Mouse (Mus musculus): ENCODE measurements around the gene Psip1. TPM values are rescaled to one million over a fixed set of nuclear protein-coding genes. Genes with fewer than 3 reads are reported as not detected.
"Not testable (repeated sequence)": the region's sequence is repeated elsewhere in the genome, so short reads cannot be mapped to it uniquely, and the experiment has no call there.

Gene Psip1
- polyA plus RNA-seq, 1 experiment from 2014 or later: 364 TPM

DNA sequence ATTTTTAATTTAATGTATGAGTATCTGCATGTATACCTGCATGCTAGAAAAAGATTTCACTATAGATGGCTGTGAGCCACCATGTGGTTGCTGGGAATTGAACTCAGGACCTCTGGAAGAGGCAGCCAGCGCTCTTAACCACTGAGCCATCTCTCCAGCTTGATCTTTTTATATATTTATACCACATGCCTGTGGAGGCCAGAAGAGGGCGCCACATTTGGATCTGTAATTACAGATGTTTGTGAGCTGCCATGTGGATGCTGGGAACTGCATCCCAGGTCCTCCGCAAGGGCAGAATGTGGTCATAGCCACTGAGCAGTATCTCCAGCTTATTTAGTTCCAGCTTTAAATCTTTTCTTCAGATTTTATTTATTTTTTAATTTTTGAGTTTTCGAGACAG, 34.0 kb upstream of the Psip1 start:
- H3K9ac ChIP-seq: no peak overlapping the region
- no peak overlapping the region for H3K4me3 ChIP-seq
- no peak overlapping the region for H3K4me2 ChIP-seq (replicated peaks)
- no peak overlapping the region for H3K27ac ChIP-seq
- H3K36me3 ChIP-seq: no peaks in the 10 kb centered on the region
- no peaks in the 10 kb centered on the region for H3K27me3 ChIP-seq
- 80% methylated on average over 4 of the region's 4 CpGs for whole genome bisulfite sequencing
- H3K9me3 ChIP-seq (replicated peaks): no peaks in the 10 kb centered on the region
- ATAC-seq (ENCODE audit: low FRiP score): no peak
- peaks cover 7% of the 10 kb centered on the region for H3K4me1 ChIP-seq

DNA sequence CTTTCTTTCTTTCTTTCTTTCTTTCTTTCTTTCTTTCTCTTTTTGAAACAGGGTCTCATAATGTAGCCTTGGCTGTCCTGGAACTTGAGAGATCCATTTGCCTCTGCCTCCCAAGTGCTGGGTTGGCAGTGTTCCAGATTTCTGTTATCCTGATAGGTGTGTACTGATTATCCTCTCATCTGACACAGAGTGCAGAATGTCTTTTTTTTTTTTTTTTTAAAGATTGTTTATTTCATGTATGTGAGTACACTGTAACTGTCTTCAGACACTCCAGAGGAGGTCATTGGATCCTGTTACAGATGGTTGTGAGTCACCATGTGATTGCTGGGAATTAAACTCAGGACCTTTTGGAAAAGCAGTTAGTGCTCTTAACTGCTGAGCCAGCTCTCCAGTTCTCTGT, 33.5 kb upstream of the Psip1 start:
- Histone ChIP-seq H3K4me3 (no peak overlapping the region), H3K27ac (no peak overlapping the region)
- ATAC-seq (ENCODE audit: low FRiP score): no peak

DNA sequence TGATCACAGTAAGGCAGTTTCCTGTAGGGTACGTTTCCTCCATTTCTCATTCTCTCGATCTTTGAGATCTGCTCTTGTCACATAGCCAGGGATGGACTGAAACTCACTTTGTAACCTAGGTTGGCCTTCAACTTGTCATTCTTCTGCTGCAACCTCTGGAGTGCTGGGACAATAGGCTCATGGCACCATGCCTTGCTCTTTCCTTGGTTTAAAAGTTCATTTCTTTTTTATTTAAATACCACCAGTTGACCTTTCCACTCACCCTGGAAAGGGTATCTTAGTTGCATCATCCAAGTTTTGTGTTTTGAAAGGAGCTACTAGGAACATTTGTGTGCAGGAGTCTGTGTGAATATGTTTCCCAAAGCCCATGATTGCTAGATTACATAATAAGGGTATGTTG, 32.9 kb upstream of the Psip1 start:
- peaks cover 4% of the 10 kb centered on the region for H3K4me1 ChIP-seq
- H3K36me3 ChIP-seq: no peaks in the 10 kb centered on the region
- H3K27me3 ChIP-seq: no peaks in the 10 kb centered on the region
- no peak overlapping the region for H3K4me2 ChIP-seq (replicated peaks)
- H3K9me3 ChIP-seq (replicated peaks): no peaks in the 10 kb centered on the region
- 74% methylated on average over 2 of the region's 2 CpGs for WGBS
- H3K27ac ChIP-seq: no peak overlapping the region
- H3K9ac ChIP-seq: no peak overlapping the region
- ATAC-seq (ENCODE audit: low FRiP score): no peak
- no peak overlapping the region for H3K4me3 ChIP-seq

More for the DNA sequence above, 33.5 kb upstream of the Psip1 start:
- H3K36me3 ChIP-seq: no peaks in the 10 kb centered on the region
- H3K9ac ChIP-seq: no peak overlapping the region
- H3K4me2 ChIP-seq (replicated peaks): no peak overlapping the region
- no peaks in the 10 kb centered on the region for H3K27me3 ChIP-seq
- peaks cover 7% of the 10 kb centered on the region for H3K4me1 ChIP-seq
- H3K9me3 ChIP-seq (replicated peaks): no peaks in the 10 kb centered on the region

GRCm38 (mm10) chr4:83516144-83516543, 29.9 kb upstream of the Psip1 start:
- WGBS: 94% methylated on average over 5 of the region's 6 CpGs
- H3K4me3 ChIP-seq; H3K36me3 ChIP-seq; H3K9me3 ChIP-seq (replicated peaks); H3K4me1 ChIP-seq; ATAC-seq (ENCODE audit: low FRiP score); H3K27ac ChIP-seq; H3K9ac ChIP-seq; H3K4me2 ChIP-seq (replicated peaks); H3K27me3 ChIP-seq: not testable (repeated sequence)

GRCm38 (mm10) chr4:83514976-83515669, 28.9 kb upstream of the Psip1 start:
- Histone ChIP-seq H3K27ac (no peak overlapping the region), H3K9ac (no peak overlapping the region), H3K9me3 (replicated peaks) (no peaks in the 10 kb centered on the region), H3K36me3 (no peaks in the 10 kb centered on the region), H3K27me3 (no peaks in the 10 kb centered on the region), H3K4me3 (no peak overlapping the region), H3K4me1 (0 out of 2 replicates have a peak, but pooled peaks cover 2% of the 10 kb centered on the region), H3K4me2 (replicated peaks) (no peak overlapping the region)
- ATAC-seq (ENCODE audit: low FRiP score): no peak
- 88% methylated on average over 10 of the region's 10 CpGs for WGBS

GRCm38 (mm10) chr4:83514183-83514582, 27.9 kb upstream of the Psip1 start:
- WGBS: 83% methylated on average over 1 of the region's 1 CpGs
- ATAC-seq (ENCODE audit: low FRiP score): no peak
- H3K36me3 ChIP-seq: no peaks in the 10 kb centered on the region

GRCm38 (mm10) chr4:83512644-83513043, 26.4 kb upstream of the Psip1 start:
- WGBS: 78% methylated on average over 2 of the region's 2 CpGs
- no peak overlapping the region for H3K4me2 ChIP-seq (replicated peaks)
- H3K9me3 ChIP-seq (replicated peaks): no peaks in the 10 kb centered on the region
- no peak for ATAC-seq (ENCODE audit: low FRiP score)
- no peak overlapping the region for H3K27ac ChIP-seq
- no peak overlapping the region for H3K4me3 ChIP-seq
- H3K4me1 ChIP-seq: peaks cover 2% of the 10 kb centered on the region; the same call in 1 of the 2 replicates
- no peaks in the 10 kb centered on the region for H3K36me3 ChIP-seq
- H3K9ac ChIP-seq: no peak overlapping the region
- H3K27me3 ChIP-seq: no peaks in the 10 kb centered on the region

More at GRCm38 (mm10) chr4:83514183-83514582, 27.9 kb upstream of the Psip1 start:
- H3K9ac ChIP-seq: no peak overlapping the region
- no peak overlapping the region for H3K4me2 ChIP-seq (replicated peaks)
- H3K4me1 ChIP-seq: 0 out of 2 replicates have a peak, but pooled peaks cover 2% of the 10 kb centered on the region
- H3K4me3 ChIP-seq: no peak overlapping the region
- no peaks in the 10 kb centered on the region for H3K27me3 ChIP-seq
- H3K27ac ChIP-seq: no peak overlapping the region
- no peaks in the 10 kb centered on the region for H3K9me3 ChIP-seq (replicated peaks)

DNA sequence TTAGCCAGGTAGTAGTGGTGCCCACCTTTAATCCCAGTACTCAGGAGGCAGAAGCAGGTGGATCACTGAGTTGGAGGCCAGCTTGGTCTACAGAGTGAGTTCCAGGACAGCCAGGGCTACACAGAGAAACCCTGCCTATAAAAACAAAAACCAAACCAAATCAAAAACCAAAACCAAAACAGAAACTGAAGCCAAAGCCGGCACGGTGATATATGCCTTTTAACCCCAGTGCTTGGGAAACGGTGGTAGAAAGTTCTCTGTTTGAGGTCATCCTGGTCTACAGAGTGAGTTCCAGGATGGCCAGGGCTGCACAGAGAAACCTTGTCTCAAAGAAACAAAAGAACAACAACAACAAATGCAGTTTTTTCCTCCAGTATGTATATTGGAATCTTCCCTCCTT, 26.0 kb upstream of the Psip1 start:
- no peak overlapping the region for H3K9ac ChIP-seq
- ATAC-seq (ENCODE audit: low FRiP score): no peak
- H3K27ac ChIP-seq: no peak overlapping the region
- H3K4me2 ChIP-seq (replicated peaks): no peak overlapping the region
- whole genome bisulfite sequencing: 79% methylated on average over 3 of the region's 3 CpGs
- no peaks in the 10 kb centered on the region for H3K9me3 ChIP-seq (replicated peaks)
- H3K4me1 ChIP-seq: peaks cover 2% of the 10 kb centered on the region; the same call in 1 of the 2 replicates
- no peak overlapping the region for H3K4me3 ChIP-seq
- no peaks in the 10 kb centered on the region for H3K27me3 ChIP-seq
- no peaks in the 10 kb centered on the region for H3K36me3 ChIP-seq

DNA sequence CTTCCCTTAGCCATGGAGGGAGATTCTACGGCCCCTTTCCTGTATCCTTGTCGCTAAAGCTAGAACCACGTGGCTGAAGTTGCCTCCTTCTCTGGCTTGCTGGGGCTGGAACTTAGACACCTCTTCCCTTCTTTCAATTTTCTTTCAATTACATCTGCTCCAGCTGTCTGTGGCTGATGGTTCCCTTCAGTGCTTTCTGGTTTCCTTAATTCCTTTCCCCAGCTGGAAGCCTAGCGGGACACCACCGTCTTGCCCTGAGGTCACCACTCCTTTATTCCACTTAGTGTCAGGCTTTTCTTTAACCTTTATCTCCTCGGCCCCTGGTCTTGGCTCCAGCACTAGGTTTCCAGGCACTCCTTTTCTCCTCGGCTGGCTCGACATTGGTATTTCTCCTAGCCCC, 24.8 kb upstream of the Psip1 start:
- Histone ChIP-seq H3K9me3 (replicated peaks) (no peaks in the 10 kb centered on the region), H3K36me3 (no peaks in the 10 kb centered on the region), H3K4me3 (no peak overlapping the region), H3K27ac (no peak overlapping the region), H3K4me2 (replicated peaks) (no peak overlapping the region), H3K9ac (no peak overlapping the region), H3K27me3 (no peaks in the 10 kb centered on the region), H3K4me1 (peaks cover 2% of the 10 kb centered on the region; the same call in 1 of the 2 replicates)
- 37% methylated on average over 8 of the region's 8 CpGs for WGBS
- ATAC-seq (ENCODE audit: low FRiP score): no peak

- Histone ChIP-seq H3K4me2 (replicated peaks) (no peak overlapping the region), H3K4me3 (no peak overlapping the region), H3K4me1 (peaks cover 2% of the 10 kb centered on the region; the same call in 1 of the 2 replicates), H3K27ac (no peak overlapping the region), H3K9ac (no peak overlapping the region), H3K9me3 (replicated peaks) (no peaks in the 10 kb centered on the region), H3K27me3 (no peaks in the 10 kb centered on the region), H3K36me3 (no peaks in the 10 kb centered on the region)
- ATAC-seq (ENCODE audit: low FRiP score): no peak
- WGBS: 59% methylated on average over 2 of the region's 2 CpGs
Observed at GRCm38 (mm10) chr4:83509600-83509999, 23.3 kb upstream of the Psip1 start.

GRCm38 (mm10) chr4:83501037-83501430, 14.8 kb upstream of the Psip1 start:
- H3K4me3 ChIP-seq: peak overlapping the region; percentile 31
- 30% methylated on average over 7 of the region's 7 CpGs for WGBS
- H3K27me3 ChIP-seq: no peaks in the 10 kb centered on the region
- ATAC-seq (ENCODE audit: low FRiP score): peak; percentile 79
- peak overlapping the region; percentile 54 for H3K4me2 ChIP-seq (replicated peaks)
- no peak overlapping the region; the same call in 1 of the 2 replicates for H3K9ac ChIP-seq
- H3K9me3 ChIP-seq (replicated peaks): no peaks in the 10 kb centered on the region
- H3K36me3 ChIP-seq: no peaks in the 10 kb centered on the region
- peaks cover 5% of the 10 kb centered on the region for H3K4me1 ChIP-seq
- H3K27ac ChIP-seq: peak overlapping the region; percentile 60; the same call in 1 of the 2 replicates

DNA sequence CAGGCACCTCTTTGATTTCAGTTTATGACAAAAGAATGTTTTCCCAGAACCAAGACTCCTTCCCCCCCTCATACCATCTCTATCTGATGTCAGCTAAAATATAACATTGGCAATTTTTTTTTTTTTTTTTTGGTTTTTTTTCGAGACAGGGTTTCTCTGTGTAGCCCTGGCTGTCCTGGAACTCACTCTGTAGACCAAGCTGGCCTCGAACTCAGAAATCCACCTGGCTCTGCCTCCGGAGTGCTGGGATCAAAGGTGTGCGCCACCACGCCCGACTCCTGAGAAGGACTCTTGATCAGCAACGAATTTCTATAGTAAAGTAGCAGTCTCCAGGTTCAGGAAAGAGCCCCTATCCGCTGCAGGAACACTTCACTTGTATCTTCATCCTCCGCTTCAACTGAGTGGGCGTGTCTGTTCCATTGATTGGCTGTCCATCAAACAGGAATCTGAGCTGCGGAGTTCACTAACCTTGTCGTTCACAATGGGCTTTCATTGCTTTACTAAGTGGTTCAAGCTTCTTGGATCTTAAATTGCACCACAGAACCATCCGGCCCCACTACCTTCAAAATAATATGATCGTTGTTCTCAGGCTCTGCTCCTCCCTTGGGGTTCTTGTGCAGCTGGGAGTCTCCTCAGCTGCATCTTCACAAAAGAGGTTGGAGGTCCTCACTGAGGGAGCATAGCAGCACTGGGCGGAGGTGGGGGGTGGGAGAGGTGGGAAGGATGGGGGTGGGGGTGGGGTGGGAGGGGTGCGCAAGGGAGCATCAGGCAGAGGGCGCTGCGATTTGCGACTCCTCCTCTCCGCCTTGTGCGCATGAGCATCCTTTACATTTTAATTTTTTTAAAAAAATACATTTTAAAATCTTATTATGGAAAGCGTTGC, 14.1 kb upstream of the Psip1 start:
- Histone ChIP-seq H3K36me3 (no peaks in the 10 kb centered on the region), H3K4me2 (replicated peaks) (peak overlapping the region; percentile 54), H3K9me3 (replicated peaks) (no peaks in the 10 kb centered on the region), H3K4me1 (peaks cover 5% of the 10 kb centered on the region), H3K27ac (peak overlapping the region; percentile 66; the same call in 1 of the 2 replicates), H3K4me3 (peak overlapping the region; percentile 31), H3K9ac (peak overlapping the region; percentile 35), H3K27me3 (no peaks in the 10 kb centered on the region)
- ATAC-seq (ENCODE audit: low FRiP score): peak; percentile 90
- 7% methylated on average over 22 of the region's 22 CpGs for WGBS
